Mouse (Mus musculus): ENCODE measurements around the gene Pkp3. TPM values are rescaled to one million over a fixed set of nuclear protein-coding genes. Genes with fewer than 3 reads are reported as not detected.

Gene Pkp3
- polyA plus RNA-seq, 1 experiment from 2014 or later = 3.4 TPM

Other genes with a start within 250 kb of the Pkp3 start
- 0.85 TPM in 1 of 2 replicates, not detected in the other for gene Urah, start 243.2 kb upstream of the Pkp3 start, polyA plus RNA-seq (2016; fragmentation: Nextera tagmentation; extraction: Ambion mirVana)
- not detected in 2 replicates for gene Scgb1c1, start 232.7 kb upstream of the Pkp3 start, polyA plus RNA-seq (2016; fragmentation: Nextera tagmentation; extraction: Ambion mirVana)
- not detected in 2 replicates for gene Odf3, start 230.4 kb upstream of the Pkp3 start, polyA plus RNA-seq (2016; fragmentation: Nextera tagmentation; extraction: Ambion mirVana)
- not detected in 2 replicates for gene Gm45785, start 221.9 kb upstream of the Pkp3 start, polyA plus RNA-seq (2016; fragmentation: Nextera tagmentation; extraction: Ambion mirVana)
- 47.3 and 58.8 TPM in 2 replicates for gene Ric8a, start 221.3 kb upstream of the Pkp3 start, polyA plus RNA-seq (2016; fragmentation: Nextera tagmentation; extraction: Ambion mirVana)
- 28.1 and 31.4 TPM in 2 replicates for gene Bet1l, start 220.6 kb upstream of the Pkp3 start, polyA plus RNA-seq (2016; fragmentation: Nextera tagmentation; extraction: Ambion mirVana)
- 249 and 270 TPM in 2 replicates for gene Psmd13, start 196.2 kb upstream of the Pkp3 start, polyA plus RNA-seq (2016; fragmentation: Nextera tagmentation; extraction: Ambion mirVana)
- 31.5 and 40.1 TPM in 2 replicates for gene Sirt3, start 195.9 kb upstream of the Pkp3 start, polyA plus RNA-seq (2016; fragmentation: Nextera tagmentation; extraction: Ambion mirVana)
- 13.6 and 46.8 TPM in 2 replicates for gene Cox8b, start 177.8 kb upstream of the Pkp3 start, polyA plus RNA-seq (2016; fragmentation: Nextera tagmentation; extraction: Ambion mirVana)
- 0.14 TPM in 1 of 2 replicates, not detected in the other for gene Nlrp6, start 157.3 kb upstream of the Pkp3 start, polyA plus RNA-seq (2016; fragmentation: Nextera tagmentation; extraction: Ambion mirVana)
- gene Pgghg, start 136.8 kb upstream of the Pkp3 start, polyA plus RNA-seq (2016; fragmentation: Nextera tagmentation; extraction: Ambion mirVana) = 13.7 and 16.1 TPM in 2 replicates
- gene Ifitm5, start 127.9 kb upstream of the Pkp3 start, polyA plus RNA-seq (2016; fragmentation: Nextera tagmentation; extraction: Ambion mirVana) = 1.8 and 2.3 TPM in 2 replicates
- gene Gm45717, start 122.3 kb upstream of the Pkp3 start, polyA plus RNA-seq (2016; fragmentation: Nextera tagmentation; extraction: Ambion mirVana) = not detected in 2 replicates
- 402 and 508 TPM in 2 replicates for gene Ifitm2, start 122.2 kb upstream of the Pkp3 start, polyA plus RNA-seq (2016; fragmentation: Nextera tagmentation; extraction: Ambion mirVana)
- gene Ifitm1, start 111.0 kb upstream of the Pkp3 start, polyA plus RNA-seq (2016; fragmentation: Nextera tagmentation; extraction: Ambion mirVana) = 3.6 and 12.5 TPM in 2 replicates
- 24.5 and 32.7 TPM in 2 replicates for gene Ifitm3, start 67.4 kb upstream of the Pkp3 start, polyA plus RNA-seq (2016; fragmentation: Nextera tagmentation; extraction: Ambion mirVana)
- gene Ifitm6, start 60.3 kb upstream of the Pkp3 start, polyA plus RNA-seq (2016; fragmentation: Nextera tagmentation; extraction: Ambion mirVana) = not detected in 2 replicates
- not detected in 2 replicates for gene Gm17387, start 49.1 kb upstream of the Pkp3 start, polyA plus RNA-seq (2016; fragmentation: Nextera tagmentation; extraction: Ambion mirVana)
- gene B4galnt4, start 17.1 kb upstream of the Pkp3 start, polyA plus RNA-seq (2016; fragmentation: Nextera tagmentation; extraction: Ambion mirVana) = 2.6 and 12.7 TPM in 2 replicates
- gene Sigirr, start 22.4 kb downstream of the Pkp3 start, polyA plus RNA-seq (2016; fragmentation: Nextera tagmentation; extraction: Ambion mirVana) = 3.0 and 5.7 TPM in 2 replicates
- 0.42 and 0.97 TPM in 2 replicates for gene Ano9, start 39.6 kb downstream of the Pkp3 start, polyA plus RNA-seq (2016; fragmentation: Nextera tagmentation; extraction: Ambion mirVana)
- gene Ptdss2, start 44.2 kb downstream of the Pkp3 start, polyA plus RNA-seq (2016; fragmentation: Nextera tagmentation; extraction: Ambion mirVana) = 87.8 and 91.1 TPM in 2 replicates
- 103 and 105 TPM in 2 replicates for gene Rnh1, start 94.6 kb downstream of the Pkp3 start, polyA plus RNA-seq (2016; fragmentation: Nextera tagmentation; extraction: Ambion mirVana)
- 89.6 and 92.6 TPM in 2 replicates for gene Hras, start 115.8 kb downstream of the Pkp3 start, polyA plus RNA-seq (2016; fragmentation: Nextera tagmentation; extraction: Ambion mirVana)
- gene Lrrc56, start 115.9 kb downstream of the Pkp3 start, polyA plus RNA-seq (2016; fragmentation: Nextera tagmentation; extraction: Ambion mirVana) = 3.3 and 6.7 TPM in 2 replicates
- gene Lmntd2, start 135.9 kb downstream of the Pkp3 start, polyA plus RNA-seq (2016; fragmentation: Nextera tagmentation; extraction: Ambion mirVana) = 1.4 and 2.1 TPM in 2 replicates
- 22.6 and 41.4 TPM in 2 replicates for gene Rassf7, start 137.6 kb downstream of the Pkp3 start, polyA plus RNA-seq (2016; fragmentation: Nextera tagmentation; extraction: Ambion mirVana)
- gene Phrf1, start 150.6 kb downstream of the Pkp3 start, polyA plus RNA-seq (2016; fragmentation: Nextera tagmentation; extraction: Ambion mirVana) = 73.5 and 84.7 TPM in 2 replicates
- 0.39 and 0.60 TPM in 2 replicates for gene Irf7, start 188.3 kb downstream of the Pkp3 start, polyA plus RNA-seq (2016; fragmentation: Nextera tagmentation; extraction: Ambion mirVana)
- gene Cdhr5, start 198.6 kb downstream of the Pkp3 start, polyA plus RNA-seq (2016; fragmentation: Nextera tagmentation; extraction: Ambion mirVana) = not detected in 2 replicates
- gene Sct, start 200.9 kb downstream of the Pkp3 start, polyA plus RNA-seq (2016; fragmentation: Nextera tagmentation; extraction: Ambion mirVana) = 1.7 and 5.0 TPM in 2 replicates
- gene Drd4, start 213.8 kb downstream of the Pkp3 start, polyA plus RNA-seq (2016; fragmentation: Nextera tagmentation; extraction: Ambion mirVana) = 0.13 TPM in 1 of 2 replicates, not detected in the other
- 35.6 and 39.4 TPM in 2 replicates for gene Deaf1, start 249.5 kb downstream of the Pkp3 start, polyA plus RNA-seq (2016; fragmentation: Nextera tagmentation; extraction: Ambion mirVana)
- 39.5 and 41.2 TPM in 2 replicates for gene Tmem80, start 249.5 kb downstream of the Pkp3 start, polyA plus RNA-seq (2016; fragmentation: Nextera tagmentation; extraction: Ambion mirVana)

All from heart, embryonic 10.5 days (tissue).